Mouse (Mus musculus) liver, postnatal 0 days (tissue): ENCODE data around the gene Cyp3a41a.

Experiments
- CTCF ChIP-seq: sonication (generic); IDR thresholded peaks from 2 replicates; pipeline ENCODE4 v1.5.1; 2016; ENCODE audit warnings: antibody characterized with exemption, low read depth
- EP300 ChIP-seq: IDR thresholded peaks from 2 replicates; pipeline ENCODE4 v1.6.1; 2016; ENCODE audit warnings: antibody characterized with exemption, low read depth, mild to moderate bottlenecking

DNA sequence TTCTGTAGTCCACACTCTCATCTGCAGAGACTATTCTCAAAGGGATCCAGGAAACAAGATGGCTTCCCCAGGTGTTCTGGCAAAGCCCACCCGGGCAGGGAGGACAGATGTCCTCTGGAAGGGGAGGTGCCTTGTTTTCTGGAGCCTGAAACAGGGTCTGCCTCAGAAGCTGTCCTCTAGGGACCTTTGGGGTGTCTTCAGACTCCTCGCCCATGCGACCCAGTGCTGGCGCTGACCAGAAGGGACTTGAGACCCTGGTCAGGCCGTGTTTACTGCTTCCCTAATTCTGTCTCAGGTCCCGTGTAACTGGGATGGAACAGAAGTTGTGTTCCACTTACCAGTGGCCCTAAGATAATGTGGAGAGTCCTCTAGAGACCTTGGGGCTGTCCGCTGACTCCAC, 57.9 kb downstream of the Cyp3a41a start:
- TF ChIP-seq CTCF (no peak), EP300 (no peak)
